Mouse (Mus musculus) forebrain, embryonic 14.5 days (tissue): ENCODE results near the gene Med12l. TPM values are rescaled to one million over a fixed set of nuclear protein-coding genes. Genes with fewer than 3 reads are reported as not detected.
A peak's percentile ranks its signal among the peaks of the same experiment; 100 is the strongest.

Experiments used
- ATAC-seq: fragments of 200-750 bp; cut with Nextera tagmentation; 2 replicates; pipeline ENCODE4 v1.8.0; 2017; ENCODE audit warnings: mild to moderate bottlenecking, moderate library complexity
- DNase-seq: peaks from one replicate; pipeline ENCODE4 v3.0.0-alpha.2; 2015; ENCODE audit warnings: low spot score
- H3K27ac ChIP-seq: fragments of 300-500 bp; sonication (generic); 2 replicates; pipeline ENCODE4 v1.5.1; 2014; ENCODE audit warnings: low read depth, mild to moderate bottlenecking, control low read depth, low read length, moderate library complexity
- H3K27me3 ChIP-seq: fragments of 300-500 bp; sonication (generic); replicated peaks from 2 replicates; pipeline ENCODE4 v1.6.1; 2014; ENCODE audit warnings: low read length, control low read depth, mixed read lengths; ENCODE audit not compliant: control insufficient read depth, insufficient read depth
- H3K36me3 ChIP-seq: fragments of 300-500 bp; sonication (generic); 2 replicates; pipeline ENCODE4 v1.6.1; 2014; ENCODE audit warnings: low read length, control low read depth; ENCODE audit not compliant: control insufficient read depth, insufficient read depth
- H3K4me1 ChIP-seq: fragments of 300-500 bp; sonication (generic); 2 replicates; pipeline ENCODE4 v1.6.1; 2014; ENCODE audit warnings: antibody characterized with exemption, low read length, control low read depth; ENCODE audit not compliant: control insufficient read depth, insufficient read depth
- H3K4me2 ChIP-seq: fragments of 300-500 bp; sonication (generic); 2 replicates; pipeline ENCODE4 v1.6.1; 2014; ENCODE audit warnings: mild to moderate bottlenecking, control low read depth, low read length
- H3K4me3 ChIP-seq: fragments of 300-500 bp; sonication (generic); 2 replicates; pipeline ENCODE4 v1.5.1; 2014; ENCODE audit warnings: low read depth, low read length, control low read depth
- H3K9ac ChIP-seq: fragments of 300-500 bp; sonication (generic); 2 replicates; pipeline ENCODE4 v1.6.1; 2014; ENCODE audit warnings: mild to moderate bottlenecking, low read length, control low read depth, moderate library complexity
- H3K9me3 ChIP-seq: fragments of 300-500 bp; sonication (generic); replicated peaks from 2 replicates; pipeline ENCODE4 v1.6.1; 2016; ENCODE audit warnings: low read length, control low read depth, mixed read lengths; ENCODE audit not compliant: control insufficient read depth
- WGBS: fragments of 180-500 bp; shearing (Covaris S2); extraction: QIAGEN DNeasy Blood & Tissue Kit; methylation state at CpG from one replicate; pipeline ENCODE4 v1.1.7; 2014; 5-methylcytosine and 5-hydroxymethylcytosine counted together
- polyA plus RNA-seq: library from polyadenylated mRNA; unstranded; fragments of >200 nt; fragmentation: Nextera tagmentation; extraction: Ambion mirVana; gene quantifications from 2 replicates; pipeline ENCODE4 v1.2.1, GENCODE M21; 2014

Med12l gene
- polyA plus RNA-seq, 1 experiment from 2014 or later: 2.3 TPM

DNA sequence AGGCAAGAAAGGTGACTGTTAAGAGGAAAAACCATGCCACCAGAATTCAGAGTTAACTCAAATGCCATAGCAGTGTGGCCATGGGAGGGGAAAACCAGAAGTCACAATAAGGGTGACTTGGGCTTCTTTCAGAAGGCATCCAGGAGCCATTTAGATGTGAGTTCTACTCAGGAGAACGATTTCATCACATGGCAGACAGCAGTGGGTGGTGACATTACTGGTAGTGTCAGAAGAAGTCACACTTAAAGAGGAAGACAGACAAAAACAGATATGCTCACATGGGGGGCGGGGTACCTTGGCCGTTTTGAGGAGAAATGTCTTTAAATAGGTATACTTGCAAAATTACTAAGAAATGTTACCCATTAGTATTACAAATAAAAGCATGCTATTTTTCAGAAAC is 258.4 kb downstream of the Med12l start:
- Histone ChIP-seq H3K4me3 (no peak overlapping the region), H3K27me3 (no peaks in the 10 kb centered on the region), H3K27ac (no peak overlapping the region), H3K9me3 (no peaks in the 10 kb centered on the region), H3K4me2 (no peak overlapping the region), H3K36me3 (no peaks in the 10 kb centered on the region; the same call in 1 of the 2 replicates), H3K9ac (no peak overlapping the region), H3K4me1 (peaks cover 10% of the 10 kb centered on the region)
- 91% methylated on average over 3 of the region's 3 CpGs for WGBS
- no peak for DNase-seq
- ATAC-seq: no peak

DNA sequence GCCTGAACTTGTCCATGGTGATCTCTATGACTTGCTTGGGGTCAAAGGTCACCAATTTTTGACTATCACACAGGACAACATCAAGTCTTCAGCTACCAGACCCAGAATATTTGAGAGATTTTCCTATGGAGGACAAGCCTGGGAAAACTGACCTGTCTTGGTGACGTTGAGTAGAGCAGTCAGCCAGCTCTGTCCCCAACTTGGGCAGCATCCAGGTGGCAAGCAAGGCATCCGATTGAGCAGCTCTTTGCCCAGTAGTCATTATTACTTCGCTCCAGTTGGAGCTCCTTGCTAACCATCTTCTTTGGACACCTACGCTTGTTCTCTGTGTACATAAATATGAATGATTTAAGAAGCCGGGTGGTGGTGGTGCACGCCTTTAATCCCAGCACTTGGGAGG is 265.2 kb downstream of the Med12l start:
- 89% methylated on average over 6 of the region's 6 CpGs for WGBS
- no peaks in the 10 kb centered on the region for H3K9me3 ChIP-seq
- H3K4me1 ChIP-seq: no peaks in the 10 kb centered on the region
- H3K27me3 ChIP-seq: no peaks in the 10 kb centered on the region
- H3K27ac ChIP-seq: no peak overlapping the region
- H3K4me2 ChIP-seq: no peak overlapping the region
- DNase-seq (no peak), ATAC-seq (no peak)
- H3K36me3 ChIP-seq: no peaks in the 10 kb centered on the region
- no peak overlapping the region for H3K4me3 ChIP-seq
- no peak overlapping the region for H3K9ac ChIP-seq

- no peaks in the 10 kb centered on the region for H3K4me1 ChIP-seq
- no peak overlapping the region for H3K4me3 ChIP-seq
- H3K9ac ChIP-seq: no peak overlapping the region
- DNase-seq (peak; percentile 33), ATAC-seq (peak; percentile 50; the same call in 1 of the 2 replicates)
- no peaks in the 10 kb centered on the region for H3K9me3 ChIP-seq
- no peak overlapping the region for H3K4me2 ChIP-seq
- no peak overlapping the region for H3K27ac ChIP-seq
- no peaks in the 10 kb centered on the region for H3K27me3 ChIP-seq
- WGBS: 1% methylated on average over 3 of the region's 3 CpGs
- 0 out of 2 replicates have a peak, but pooled peaks cover 3% of the 10 kb centered on the region for H3K36me3 ChIP-seq
These were observed 272.1 kb downstream of the Med12l start for GRCm38 (mm10) chr3:59277502-59278253.

DNA sequence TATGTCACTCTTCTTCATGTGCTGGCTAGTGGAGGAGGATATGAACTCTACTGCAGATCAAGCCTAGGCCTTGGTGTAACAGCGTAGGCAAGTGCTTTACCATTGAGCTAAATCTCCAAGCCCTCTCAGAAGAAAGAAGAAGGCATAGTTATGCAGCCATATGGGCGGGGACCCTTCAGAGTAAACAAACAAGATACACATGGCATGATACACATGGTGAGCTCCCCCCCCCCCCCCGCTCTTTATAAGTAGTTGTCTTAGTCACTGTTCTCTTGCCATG is 272.6 kb downstream of the Med12l start:
- no peaks in the 10 kb centered on the region for H3K9me3 ChIP-seq
- ATAC-seq (no peak), DNase-seq (no peak)
- H3K36me3 ChIP-seq: 0 out of 2 replicates have a peak, but pooled peaks cover 3% of the 10 kb centered on the region
- no peak overlapping the region for H3K27ac ChIP-seq
- no peak overlapping the region for H3K4me2 ChIP-seq
- no peaks in the 10 kb centered on the region for H3K4me1 ChIP-seq
- no peaks in the 10 kb centered on the region for H3K27me3 ChIP-seq
- no peak overlapping the region for H3K4me3 ChIP-seq
- 77% methylated on average over 3 of the region's 3 CpGs for WGBS
- no peak overlapping the region for H3K9ac ChIP-seq

DNA sequence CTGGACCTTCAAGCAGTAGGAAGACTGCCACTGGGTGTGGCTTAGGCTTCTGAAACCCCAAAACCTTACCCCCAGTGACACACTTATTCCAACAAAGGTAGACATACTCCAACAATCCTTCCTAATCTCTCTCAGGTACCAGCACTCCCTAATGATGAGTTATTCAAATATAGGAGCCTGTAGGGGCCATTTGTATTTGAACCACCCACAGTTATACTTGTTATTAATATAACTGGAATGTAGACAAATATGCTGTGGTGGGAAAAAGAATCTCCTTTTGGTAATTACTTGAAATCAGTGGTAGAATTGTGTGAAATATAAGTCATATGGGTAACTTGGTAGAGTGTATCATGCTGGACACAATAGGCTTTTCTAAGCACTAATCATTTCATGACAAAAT is 273.0 kb downstream of the Med12l start:
- Histone ChIP-seq H3K36me3 (0 out of 2 replicates have a peak, but pooled peaks cover 3% of the 10 kb centered on the region), H3K4me1 (no peaks in the 10 kb centered on the region), H3K27me3 (no peaks in the 10 kb centered on the region), H3K4me3 (no peak overlapping the region), H3K9ac (no peak overlapping the region), H3K9me3 (no peaks in the 10 kb centered on the region), H3K27ac (no peak overlapping the region), H3K4me2 (no peak overlapping the region)
- DNase-seq (no peak), ATAC-seq (no peak)

DNA sequence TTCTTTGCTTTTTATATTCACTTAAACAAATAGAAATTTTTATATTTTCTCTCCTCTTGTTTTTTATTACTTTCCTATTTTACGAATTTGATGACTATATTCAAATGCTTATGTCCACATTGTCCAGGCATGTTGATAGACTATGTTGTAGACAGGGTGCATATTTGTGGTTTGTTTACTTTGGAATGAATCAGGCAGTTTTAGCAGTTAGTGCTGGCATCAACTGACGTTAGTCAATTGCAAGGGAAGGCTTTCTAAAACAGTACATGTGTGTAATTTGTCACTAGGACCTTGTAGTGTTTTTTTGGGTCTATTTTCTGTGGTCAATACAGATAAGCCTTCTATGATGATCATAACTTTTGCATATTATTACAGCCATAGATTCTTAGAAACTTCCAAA is 284.9 kb downstream of the Med12l start:
- Histone ChIP-seq H3K4me1 (no peaks in the 10 kb centered on the region), H3K36me3 (no peaks in the 10 kb centered on the region), H3K27ac (no peak overlapping the region), H3K9me3 (no peaks in the 10 kb centered on the region), H3K27me3 (no peaks in the 10 kb centered on the region), H3K4me3 (no peak overlapping the region), H3K4me2 (no peak overlapping the region), H3K9ac (no peak overlapping the region)
- no peak for ATAC-seq
- WGBS: 70% methylated on average over 2 of the region's 2 CpGs
- DNase-seq: no peak

GRCm38 (mm10) chr3:59293437-59294199 is 288.0 kb downstream of the Med12l start:
- ATAC-seq: no peak
- no peaks in the 10 kb centered on the region for H3K9me3 ChIP-seq
- no peaks in the 10 kb centered on the region for H3K36me3 ChIP-seq
- 74% methylated on average over 5 of the region's 5 CpGs for WGBS
- no peaks in the 10 kb centered on the region for H3K4me1 ChIP-seq
- no peak overlapping the region for H3K4me2 ChIP-seq
- no peaks in the 10 kb centered on the region for H3K27me3 ChIP-seq
- H3K27ac ChIP-seq: no peak overlapping the region
- DNase-seq: no peak
- no peak overlapping the region for H3K4me3 ChIP-seq
- H3K9ac ChIP-seq: no peak overlapping the region

GRCm38 (mm10) chr3:59295699-59296562 is 290.3 kb downstream of the Med12l start:
- no peaks in the 10 kb centered on the region for H3K4me1 ChIP-seq
- no peak overlapping the region for H3K4me2 ChIP-seq
- no peak for DNase-seq
- no peak for ATAC-seq
- WGBS: 87% methylated on average over 16 of the region's 16 CpGs
- no peaks in the 10 kb centered on the region for H3K27me3 ChIP-seq
- H3K9me3 ChIP-seq: no peaks in the 10 kb centered on the region
- H3K9ac ChIP-seq: no peak overlapping the region
- H3K4me3 ChIP-seq: no peak overlapping the region
- H3K36me3 ChIP-seq: no peaks in the 10 kb centered on the region
- no peak overlapping the region for H3K27ac ChIP-seq
